Mouse (Mus musculus) embryonic facial prominence, embryonic 15.5 days (tissue): Measurements from ENCODE around the gene Gstm2. TPM values are rescaled to one million over a fixed set of nuclear protein-coding genes. Genes with fewer than 3 reads are reported as not detected.

Experiments
- ATAC-seq: fragments of 200-750 bp; cut with Nextera tagmentation; 2 replicates; pipeline ENCODE4 v1.8.0; 2017; ENCODE audit warnings: low read depth, moderate TSS enrichment; ENCODE audit not compliant: insufficient number of reproducible peaks, low FRiP score, low TSS enrichment
- H3K27ac ChIP-seq: fragments of 300-500 bp; sonication (generic); replicated peaks from 2 replicates; pipeline ENCODE4 v1.5.1; 2015; ENCODE audit warnings: mild to moderate bottlenecking, inconsistent platforms
- H3K27me3 ChIP-seq: fragments of 300-500 bp; sonication (generic); 2 replicates; pipeline ENCODE4 v1.6.1; 2015; ENCODE audit warnings: inconsistent platforms
- H3K36me3 ChIP-seq: fragments of 300-500 bp; sonication (generic); 2 replicates; pipeline ENCODE4 v1.6.1; 2015; ENCODE audit warnings: mild to moderate bottlenecking, inconsistent platforms
- H3K4me1 ChIP-seq: fragments of 300-500 bp; sonication (generic); 2 replicates; pipeline ENCODE4 v1.6.1; 2015; ENCODE audit warnings: inconsistent platforms
- H3K4me2 ChIP-seq: fragments of 300-500 bp; sonication (generic); replicated peaks from 2 replicates; pipeline ENCODE4 v1.6.1; 2015; ENCODE audit warnings: mild to moderate bottlenecking, inconsistent platforms
- H3K4me3 ChIP-seq: fragments of 300-500 bp; sonication (generic); replicated peaks from 2 replicates; pipeline ENCODE4 v1.5.1; 2015; ENCODE audit warnings: mild to moderate bottlenecking, inconsistent platforms
- H3K9ac ChIP-seq: fragments of 300-500 bp; sonication (generic); 2 replicates; pipeline ENCODE4 v1.6.1; 2015; ENCODE audit warnings: inconsistent platforms
- H3K9me3 ChIP-seq: fragments of 300-500 bp; sonication (generic); replicated peaks from 2 replicates; pipeline ENCODE4 v1.6.1; 2016; ENCODE audit warnings: inconsistent platforms
- WGBS: fragments of 180-500 bp; shearing (Covaris S2); methylation state at CpG from one replicate; pipeline ENCODE4 v1.1.7; 2015; 5-methylcytosine and 5-hydroxymethylcytosine counted together
- polyA plus RNA-seq: library from polyadenylated mRNA; unstranded; fragments of >200 nt; fragmentation: Nextera tagmentation; extraction: Ambion mirVana; gene quantifications from 2 replicates; pipeline ENCODE4 v1.2.1, GENCODE M21; 2015

Gene Gstm2
- polyA plus RNA-seq, 1 experiment from 2014 or later: 73.5 TPM

- no peak overlapping the region for H3K27ac ChIP-seq
- H3K27me3 ChIP-seq: no peaks in the 10 kb centered on the region
- peaks cover 5% of the 10 kb centered on the region; the same call in 1 of the 2 replicates for H3K4me1 ChIP-seq
- WGBS: 65% methylated on average over 7 of the region's 7 CpGs
- no peak overlapping the region for H3K9ac ChIP-seq
- no peak for ATAC-seq
- H3K9me3 ChIP-seq: no peaks in the 10 kb centered on the region
- no peak overlapping the region for H3K4me2 ChIP-seq
- no peak overlapping the region for H3K4me3 ChIP-seq
- no peaks in the 10 kb centered on the region for H3K36me3 ChIP-seq
These were observed 45.7 kb downstream of the Gstm2 start for GRCm38 (mm10) chr3:107940524-107940923.

- Histone ChIP-seq H3K4me2 (no peak overlapping the region), H3K27me3 (no peaks in the 10 kb centered on the region), H3K4me3 (no peak overlapping the region), H3K36me3 (no peaks in the 10 kb centered on the region), H3K27ac (no peak overlapping the region), H3K4me1 (peaks cover 5% of the 10 kb centered on the region; the same call in 1 of the 2 replicates), H3K9me3 (no peaks in the 10 kb centered on the region), H3K9ac (no peak overlapping the region)
- no peak for ATAC-seq
- 77% methylated on average over 4 of the region's 4 CpGs for WGBS
These were observed 46.4 kb downstream of the Gstm2 start for GRCm38 (mm10) chr3:107939830-107940229.

- Histone ChIP-seq H3K4me1 (peaks cover 5% of the 10 kb centered on the region; the same call in 1 of the 2 replicates), H3K4me2 (no peak overlapping the region), H3K4me3 (no peak overlapping the region), H3K27me3 (no peaks in the 10 kb centered on the region), H3K9ac (no peak overlapping the region), H3K9me3 (no peaks in the 10 kb centered on the region), H3K36me3 (no peaks in the 10 kb centered on the region), H3K27ac (no peak overlapping the region)
- WGBS: 36% methylated on average over 3 of the region's 3 CpGs
- peak; percentile 51; the same call in 1 of the 2 replicates for ATAC-seq
These were observed 46.9 kb downstream of the Gstm2 start for GRCm38 (mm10) chr3:107939403-107939802.

GRCm38 (mm10) chr3:107935888-107936287 is 50.4 kb downstream of the Gstm2 start:
- Histone ChIP-seq H3K4me3 (no peak overlapping the region), H3K27me3 (no peaks in the 10 kb centered on the region), H3K4me2 (no peak overlapping the region), H3K9me3 (no peaks in the 10 kb centered on the region), H3K9ac (no peak overlapping the region), H3K27ac (no peak overlapping the region), H3K36me3 (no peaks in the 10 kb centered on the region), H3K4me1 (peaks cover 11% of the 10 kb centered on the region; the same call in 1 of the 2 replicates)
- 64% methylated on average over 3 of the region's 3 CpGs for WGBS
- ATAC-seq: no peak

DNA sequence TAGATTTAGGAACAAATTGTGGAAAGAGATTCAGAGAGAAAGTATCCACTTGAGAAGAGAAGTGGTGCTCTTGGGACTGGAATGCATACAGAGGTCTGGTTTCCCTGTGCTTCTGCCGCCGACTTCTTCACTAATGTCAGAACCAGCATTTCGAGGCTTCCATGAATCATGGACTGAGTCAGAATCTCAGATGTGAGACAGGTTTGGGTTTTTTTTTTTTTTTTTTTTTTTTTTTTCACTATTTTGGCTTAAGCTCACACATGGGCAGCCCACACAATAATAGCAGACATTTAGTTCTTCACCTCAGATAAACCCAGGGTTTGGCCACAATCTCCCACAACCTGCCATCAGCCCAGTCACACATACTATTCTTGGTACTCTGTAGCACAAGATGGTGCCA is 51.0 kb downstream of the Gstm2 start:
- no peak for ATAC-seq
- Histone ChIP-seq H3K4me1 (peaks cover 11% of the 10 kb centered on the region; the same call in 1 of the 2 replicates), H3K27me3 (no peaks in the 10 kb centered on the region), H3K9ac (no peak overlapping the region), H3K36me3 (no peaks in the 10 kb centered on the region), H3K4me3 (no peak overlapping the region), H3K27ac (no peak overlapping the region), H3K9me3 (no peaks in the 10 kb centered on the region), H3K4me2 (no peak overlapping the region)
- WGBS: 74% methylated on average over 3 of the region's 3 CpGs

GRCm38 (mm10) chr3:107932128-107932527 is 54.1 kb downstream of the Gstm2 start:
- H3K9me3 ChIP-seq: no peaks in the 10 kb centered on the region
- H3K27ac ChIP-seq: no peak overlapping the region
- H3K9ac ChIP-seq: no peak overlapping the region
- 76% methylated on average over 6 of the region's 6 CpGs for WGBS
- H3K4me1 ChIP-seq: peaks cover 11% of the 10 kb centered on the region; the same call in 1 of the 2 replicates
- H3K4me2 ChIP-seq: no peak overlapping the region
- H3K4me3 ChIP-seq: no peak overlapping the region
- ATAC-seq: no peak
- no peaks in the 10 kb centered on the region for H3K27me3 ChIP-seq
- H3K36me3 ChIP-seq: no peaks in the 10 kb centered on the region

Other genes with a start within 250 kb of the Gstm2 start
- gene Csf1, start 226.0 kb downstream of the Gstm2 start, polyA plus RNA-seq: 18.0 and 18.5 TPM in 2 replicates
- not detected in 2 replicates for gene Eps8l3, start 109.2 kb downstream of the Gstm2 start, polyA plus RNA-seq
- gene Gstm5, start 90.6 kb downstream of the Gstm2 start, polyA plus RNA-seq: 213 and 231 TPM in 2 replicates
- 13.7 and 14.4 TPM in 2 replicates for gene Gstm7, start 54.6 kb downstream of the Gstm2 start, polyA plus RNA-seq
- gene Gstm6, start 42.7 kb downstream of the Gstm2 start, polyA plus RNA-seq: 6.6 and 6.7 TPM in 2 replicates
- gene Gstm3, start 17.2 kb downstream of the Gstm2 start, polyA plus RNA-seq: not detected in 2 replicates
- 178 and 220 TPM in 2 replicates for gene Gstm1, start 31.5 kb upstream of the Gstm2 start, polyA plus RNA-seq
- gene Gstm4, start 58.4 kb upstream of the Gstm2 start, polyA plus RNA-seq: 12.7 and 15.3 TPM in 2 replicates
- gene Ampd2, start 100.2 kb upstream of the Gstm2 start, polyA plus RNA-seq: 44.3 and 44.9 TPM in 2 replicates
- 0.39 and 0.61 TPM in 2 replicates for gene Gnat2, start 106.3 kb upstream of the Gstm2 start, polyA plus RNA-seq
- gene Gnai3, start 159.7 kb upstream of the Gstm2 start, polyA plus RNA-seq: 154 and 161 TPM in 2 replicates
- 0.11 and 0.25 TPM in 2 replicates for gene Gpr61, start 168.4 kb upstream of the Gstm2 start, polyA plus RNA-seq
- 6.3 and 6.8 TPM in 2 replicates for gene Amigo1, start 199.9 kb upstream of the Gstm2 start, polyA plus RNA-seq
- gene Cyb561d1, start 214.8 kb upstream of the Gstm2 start, polyA plus RNA-seq: 2.8 and 3.0 TPM in 2 replicates
- 18.4 and 20.4 TPM in 2 replicates for gene Atxn7l2, start 224.5 kb upstream of the Gstm2 start, polyA plus RNA-seq
- 2.7 and 3.3 TPM in 2 replicates for gene Sypl2, start 240.2 kb upstream of the Gstm2 start, polyA plus RNA-seq